Mouse (Mus musculus): Measurements from ENCODE around the gene Tex38. TPM values are rescaled to one million over a fixed set of nuclear protein-coding genes. Genes with fewer than 3 reads are reported as not detected.

Gene Tex38
- 0.33 and 0.44 TPM in 2 replicates for polyA plus RNA-seq (2015; fragmentation: Nextera tagmentation; extraction: Ambion mirVana)

GRCm38 (mm10) chr4:115780918-115781317 lies at the start of gene Tex38:
Tex38 (minus strand) TSS chr4:115781018.
- Histone ChIP-seq H3K4me2 (replicated peaks; ENCODE audit: low read depth) (no peak within 1 kb of the TSS), H3K27me3 (replicated peaks; ENCODE audit: control insufficient read depth, insufficient read depth, low read length) (no peaks in the 10 kb centered on the region), H3K36me3 (ENCODE audit: control insufficient read depth, insufficient read depth) (peaks cover 10% of the 10 kb centered on the region), H3K4me1 (replicated peaks; ENCODE audit: control insufficient read depth, insufficient read depth, low read length) (no peaks in the 10 kb centered on the region; the same call in 1 of the 2 replicates), H3K27ac (ENCODE audit: low read depth, low read length) (no peak within 1 kb of the TSS), H3K4me3 (ENCODE audit: low read depth, low read length) (no peak within 1 kb of the TSS), H3K9ac (ENCODE audit: low read depth, low read length) (no peak within 1 kb of the TSS), H3K9me3 (ENCODE audit: control insufficient read depth) (no peaks in the 10 kb centered on the region)
- TF ChIP-seq CTCF (IDR thresholded peaks at IDR 0.05; ENCODE audit: low read depth) = no peak
- ATAC-seq = no peak
- WGBS = 89% methylated on average over 3 of the region's 3 CpGs

GRCm38 (mm10) chr4:115830491-115830890 lies 49.7 kb upstream of the Tex38 start:
- H3K9ac ChIP-seq (ENCODE audit: low read depth, low read length) = no peak overlapping the region
- H3K4me3 ChIP-seq (ENCODE audit: low read depth, low read length) = no peak overlapping the region
- H3K36me3 ChIP-seq (ENCODE audit: control insufficient read depth, insufficient read depth) = peaks cover 45% of the 10 kb centered on the region
- TF ChIP-seq CTCF (IDR thresholded peaks at IDR 0.05; ENCODE audit: low read depth) = no peak
- H3K4me1 ChIP-seq (replicated peaks; ENCODE audit: control insufficient read depth, insufficient read depth, low read length) = peaks cover 6% of the 10 kb centered on the region
- H3K27me3 ChIP-seq (replicated peaks; ENCODE audit: control insufficient read depth, insufficient read depth, low read length) = no peaks in the 10 kb centered on the region
- no peaks in the 10 kb centered on the region for H3K9me3 ChIP-seq (ENCODE audit: control insufficient read depth)
- peak overlapping the region; percentile 78; the same call in 1 of the 2 replicates for H3K4me2 ChIP-seq (replicated peaks; ENCODE audit: low read depth)
- ATAC-seq = no peak
- H3K27ac ChIP-seq (ENCODE audit: low read depth, low read length) = no peak overlapping the region
- WGBS = 62% methylated on average over 5 of the region's 5 CpGs

GRCm38 (mm10) chr4:115828572-115828902 lies 47.7 kb upstream of the Tex38 start:
- TF ChIP-seq CTCF (IDR thresholded peaks at IDR 0.05; ENCODE audit: low read depth) = no peak
- WGBS = 7% methylated on average over 8 of the region's 8 CpGs
- peaks cover 10% of the 10 kb centered on the region for H3K4me1 ChIP-seq (replicated peaks; ENCODE audit: control insufficient read depth, insufficient read depth, low read length)
- peaks cover 27% of the 10 kb centered on the region for H3K36me3 ChIP-seq (ENCODE audit: control insufficient read depth, insufficient read depth)
- peak overlapping the region; percentile 97; the same call in 1 of the 2 replicates for H3K27ac ChIP-seq (ENCODE audit: low read depth, low read length)
- H3K9me3 ChIP-seq (ENCODE audit: control insufficient read depth) = no peaks in the 10 kb centered on the region
- H3K27me3 ChIP-seq (replicated peaks; ENCODE audit: control insufficient read depth, insufficient read depth, low read length) = no peaks in the 10 kb centered on the region
- ATAC-seq = 0 out of 2 replicates have a peak, but pooled peaks have one; percentile 0
- H3K9ac ChIP-seq (ENCODE audit: low read depth, low read length) = peak overlapping the region; percentile 85; the same call in 1 of the 2 replicates
- peak overlapping the region; percentile 78 for H3K4me2 ChIP-seq (replicated peaks; ENCODE audit: low read depth)
- H3K4me3 ChIP-seq (ENCODE audit: low read depth, low read length) = peak overlapping the region; percentile 80

- under 1% methylated on average over 56 of the region's 57 CpGs for WGBS
- peak within 1 kb of the TSS; percentile 78 for H3K4me2 ChIP-seq (replicated peaks; ENCODE audit: low read depth)
- H3K4me1 ChIP-seq (replicated peaks; ENCODE audit: control insufficient read depth, insufficient read depth, low read length) = peaks cover 11% of the 10 kb centered on the region
- peak within 1 kb of the TSS; percentile 97 for H3K27ac ChIP-seq (ENCODE audit: low read depth, low read length)
- ATAC-seq = peak; percentile 87
- peak within 1 kb of the TSS; percentile 80 for H3K4me3 ChIP-seq (ENCODE audit: low read depth, low read length)
- H3K9me3 ChIP-seq (ENCODE audit: control insufficient read depth) = no peaks in the 10 kb centered on the region
- TF ChIP-seq CTCF (IDR thresholded peaks at IDR 0.05; ENCODE audit: low read depth) = no peak
- peak within 1 kb of the TSS; percentile 85 for H3K9ac ChIP-seq (ENCODE audit: low read depth, low read length)
- peaks cover 22% of the 10 kb centered on the region for H3K36me3 ChIP-seq (ENCODE audit: control insufficient read depth, insufficient read depth)
- no peaks in the 10 kb centered on the region for H3K27me3 ChIP-seq (replicated peaks; ENCODE audit: control insufficient read depth, insufficient read depth, low read length)
These were observed 47.2 kb upstream of the Tex38 start, which contains the start of gene Mob3c for GRCm38 (mm10) chr4:115827888-115828571. Mob3c (plus strand) TSS chr4:115828092.

- H3K27me3 ChIP-seq (replicated peaks; ENCODE audit: control insufficient read depth, insufficient read depth, low read length) = no peaks in the 10 kb centered on the region
- peak overlapping the region; percentile 80 for H3K4me3 ChIP-seq (ENCODE audit: low read depth, low read length)
- whole genome bisulfite sequencing = 7% methylated on average over 4 of the region's 4 CpGs
- H3K36me3 ChIP-seq (ENCODE audit: control insufficient read depth, insufficient read depth) = peaks cover 17% of the 10 kb centered on the region
- H3K9ac ChIP-seq (ENCODE audit: low read depth, low read length) = peak overlapping the region; percentile 85
- H3K4me2 ChIP-seq (replicated peaks; ENCODE audit: low read depth) = peak overlapping the region; percentile 78
- no peaks in the 10 kb centered on the region for H3K9me3 ChIP-seq (ENCODE audit: control insufficient read depth)
- peak overlapping the region; percentile 97 for H3K27ac ChIP-seq (ENCODE audit: low read depth, low read length)
- ATAC-seq = no peak
- peak; percentile 25; the same call in 1 of the 2 replicates for TF ChIP-seq CTCF (IDR thresholded peaks at IDR 0.05; ENCODE audit: low read depth)
- peaks cover 15% of the 10 kb centered on the region for H3K4me1 ChIP-seq (replicated peaks; ENCODE audit: control insufficient read depth, insufficient read depth, low read length)
These were observed 46.7 kb upstream of the Tex38 start for GRCm38 (mm10) chr4:115827535-115827887.

GRCm38 (mm10) chr4:115827066-115827465 lies 46.2 kb upstream of the Tex38 start:
- no peak for ATAC-seq
- Histone ChIP-seq H3K27ac (ENCODE audit: low read depth, low read length) (no peak overlapping the region), H3K27me3 (replicated peaks; ENCODE audit: control insufficient read depth, insufficient read depth, low read length) (no peaks in the 10 kb centered on the region), H3K9me3 (ENCODE audit: control insufficient read depth) (no peaks in the 10 kb centered on the region), H3K9ac (ENCODE audit: low read depth, low read length) (no peak overlapping the region), H3K4me3 (ENCODE audit: low read depth, low read length) (no peak overlapping the region), H3K4me2 (replicated peaks; ENCODE audit: low read depth) (no peak overlapping the region; the same call in 1 of the 2 replicates), H3K4me1 (replicated peaks; ENCODE audit: control insufficient read depth, insufficient read depth, low read length) (peaks cover 15% of the 10 kb centered on the region), H3K36me3 (ENCODE audit: control insufficient read depth, insufficient read depth) (peaks cover 12% of the 10 kb centered on the region)
- WGBS = 61% methylated on average over 3 of the region's 3 CpGs
- no peak for TF ChIP-seq CTCF (IDR thresholded peaks at IDR 0.05; ENCODE audit: low read depth)

Data from intestine, postnatal 0 days (tissue).